Mouse (Mus musculus): ENCODE results near the gene Samd4b.

DNA sequence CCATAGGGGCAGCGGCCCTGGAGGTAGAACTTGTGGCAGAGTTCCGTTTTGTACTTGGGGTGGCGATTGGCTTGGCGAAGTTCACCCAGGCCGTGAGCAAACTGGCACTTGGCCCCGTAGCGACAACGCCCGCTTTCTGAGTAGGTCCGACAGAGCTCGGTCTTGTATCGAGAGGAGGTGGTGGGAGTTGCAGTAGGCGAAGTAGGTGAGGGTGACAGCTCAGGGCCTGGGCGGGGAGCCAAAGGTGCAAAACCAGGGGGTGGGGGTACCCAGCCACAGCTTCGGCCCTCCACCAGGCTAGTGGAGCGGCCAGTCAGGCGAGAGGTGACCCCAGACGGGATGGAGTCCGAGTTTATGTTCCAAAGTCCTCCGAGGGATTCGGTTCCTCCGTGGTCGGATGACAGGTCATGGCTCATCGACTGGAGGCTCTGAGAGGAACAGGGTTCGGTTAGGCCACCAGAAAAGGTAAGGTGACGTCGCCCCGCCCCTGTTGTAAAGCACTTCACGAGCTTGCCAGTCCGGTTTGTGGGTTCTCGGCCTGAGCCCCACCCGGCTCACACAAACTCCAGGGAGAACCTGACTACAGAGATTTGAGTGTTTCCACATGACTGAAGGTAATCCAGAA is 219.8 kb downstream of the Samd4b start:
- TF ChIP-seq CTCF (IDR thresholded peaks at IDR 0.05; ENCODE audit: low read depth) (no peak), EP300 (IDR thresholded peaks at IDR 0.05; ENCODE audit: low read depth) (no peak)
